19 mouse cellular contexts compared by ENCODE assay signal in the genomic region with DNA sequence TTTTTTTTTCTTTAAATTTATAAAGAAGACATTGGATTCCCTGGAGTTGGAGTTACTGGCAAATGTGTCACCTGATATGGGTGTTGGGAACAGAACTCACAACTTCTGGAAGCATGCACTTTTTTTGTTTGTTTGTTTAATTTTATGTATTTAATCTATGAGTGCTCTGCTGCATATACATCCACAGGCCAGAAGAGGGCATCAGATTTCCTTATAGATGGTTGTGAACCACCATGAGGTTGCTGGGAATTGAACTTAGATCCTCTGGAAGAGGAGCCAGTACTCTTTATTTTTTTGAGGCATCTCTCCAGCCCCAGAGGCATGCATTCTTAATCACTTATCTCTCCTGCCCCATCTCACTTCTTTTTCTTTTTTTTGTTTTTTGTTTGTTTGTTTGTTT. TPM values are rescaled to one million over a fixed set of nuclear protein-coding genes. Genes with fewer than 3 reads are reported as not detected.
DNase-seq lines count a peak whose midpoint lies in the region; ATAC-seq and TF ChIP-seq lines count a peak whose summit lies in the region.
"Had no signal": no experiment of that assay in that cellular context is flagged by ENCODE, and none has a peak within 500 bp of the region (broad histone marks: within the 10 kb centered on the region; RNA-seq: fewer than 3 reads in every experiment).

No protein-coding gene starts in this region.

- no peak overlapping the region for H3K27ac ChIP-seq in heart, adult 2 months
- no peak overlapping the region for H3K27ac ChIP-seq in lung, postnatal 0 days (ENCODE audit: low read length)
- H3K27ac ChIP-seq: hindbrain, embryonic 13.5 days; macrophage; midbrain, embryonic 13.5 days; stomach, embryonic 15.5 days had no signal

- no peak overlapping the region for H3K4me3 ChIP-seq in heart, adult 2 months
- H3K4me3 ChIP-seq in lung, postnatal 0 days (ENCODE audit: low read depth, low read length) = no peak overlapping the region
- H3K4me3 ChIP-seq: hindbrain, embryonic 13.5 days; midbrain, embryonic 13.5 days; stomach, embryonic 15.5 days had no signal

- no peaks in the 10 kb centered on the region; the same call in 1 of the 2 replicates for H3K4me1 ChIP-seq in heart, adult 2 months (ENCODE audit: control insufficient read depth, insufficient read depth, low read length)
- no peaks in the 10 kb centered on the region for H3K4me1 ChIP-seq in lung, postnatal 0 days (ENCODE audit: insufficient read depth, low read depth, low read length)

- TF ChIP-seq CTCF in heart, adult 2 months (IDR thresholded peaks at IDR 0.05) = peak; percentile 44
- TF ChIP-seq CTCF in lung, postnatal 0 days (IDR thresholded peaks at IDR 0.05) = peak; percentile 5; the same call in 1 of the 2 replicates

- no peaks in the 10 kb centered on the region for H3K36me3 ChIP-seq in heart, adult 2 months (ENCODE audit: control insufficient read depth, insufficient read depth, low read length)
- H3K36me3 ChIP-seq in lung, postnatal 0 days (ENCODE audit: insufficient read depth, low read length) = peaks cover 12% of the 10 kb centered on the region; the same call in 1 of the 2 replicates
- 0 out of 2 replicates have a peak, but pooled peaks cover 1% of the 10 kb centered on the region for H3K36me3 ChIP-seq in splenic B cell, adult 2 months (ENCODE audit: control insufficient read depth, insufficient read depth, low read length, poor library complexity, severe bottlenecking)

- ATAC-seq in lung, postnatal 0 days = no peak
- ATAC-seq: forebrain, postnatal 0 days; midbrain, embryonic 13.5 days had no signal

- no peak for TF ChIP-seq POLR2A in heart, adult 2 months (IDR thresholded peaks at IDR 0.05; ENCODE audit: insufficient read depth, low read depth, low read length)

- H3K9me3 ChIP-seq in lung, postnatal 0 days (ENCODE audit: low read length) = no peaks in the 10 kb centered on the region
- H3K9me3 ChIP-seq: hindbrain, embryonic 13.5 days; midbrain, embryonic 13.5 days; stomach, embryonic 15.5 days had no signal

- no peak overlapping the region for H3K9ac ChIP-seq in heart, adult 2 months (ENCODE audit: low read depth, low read length)
- no peak overlapping the region for H3K9ac ChIP-seq in lung, postnatal 0 days (replicated peaks; ENCODE audit: low read depth)
- H3K9ac ChIP-seq: forebrain, postnatal 0 days; hindbrain, embryonic 13.5 days; midbrain, embryonic 13.5 days; stomach, embryonic 15.5 days had no signal

- DNase-seq in heart, adult 2 months = no peak
- no peak for DNase-seq in heart, postnatal 36 days
- no peak for DNase-seq in lung, postnatal 0 days (ENCODE audit: low spot score)
- no peak for DNase-seq in lung, postnatal 36 days
- peak; percentile 39 for DNase-seq in ES-CJ7 (ENCODE audit: low read depth, low spot score)
- DNase-seq in splenic B cell, adult 2 months (ENCODE audit: low read depth, low spot score) = peak; percentile 13
- no peak for DNase-seq in testis, postnatal 14 days (ENCODE audit: low spot score)
- DNase-seq: adrenal gland, adult 2 months; cerebellum, postnatal 25 days; forebrain, postnatal 0 days; gastrocnemius, postnatal 10 days; kidney, adult 11 months; kidney, postnatal 14 days; right cerebral cortex, adult 18-20 months had no signal

- intact Hi-C loops in heart, adult 2 months (cut with DNase I) = loop anchor here (10.0 kb wide), 1 partner anchor 363 kb away; no protein-coding TSS in a partner anchor
- intact Hi-C loops in heart, postnatal 36 days (cut with DNase I) = loop anchor here (10.0 kb wide), 1 partner anchor 373 kb away; no protein-coding TSS in a partner anchor

- H3K4me2 ChIP-seq in lung, postnatal 0 days (replicated peaks; ENCODE audit: low read depth, low read length) = no peak overlapping the region
- H3K4me2 ChIP-seq: hindbrain, embryonic 13.5 days; midbrain, embryonic 13.5 days; stomach, embryonic 15.5 days had no signal

- H3K27me3 ChIP-seq in heart, adult 2 months (ENCODE audit: control insufficient read depth, insufficient read depth, low read length) = no peaks in the 10 kb centered on the region
- no peaks in the 10 kb centered on the region for H3K27me3 ChIP-seq in lung, postnatal 0 days (replicated peaks; ENCODE audit: insufficient read depth, low read length)
- no peaks in the 10 kb centered on the region for H3K27me3 ChIP-seq in splenic B cell, adult 2 months (ENCODE audit: control insufficient read depth, insufficient read depth, low read length, poor library complexity, severe bottlenecking)
- H3K27me3 ChIP-seq: CH12.LX; hindbrain, embryonic 13.5 days; midbrain, embryonic 13.5 days; stomach, embryonic 15.5 days had no signal

- no peaks in the 10 kb centered on the region for H3K79me2 ChIP-seq in heart, adult 2 months (replicated peaks; ENCODE audit: control insufficient read depth, insufficient read depth, low read length)

- no peak for TF ChIP-seq EP300 in heart, adult 2 months (IDR thresholded peaks at IDR 0.05; ENCODE audit: insufficient read depth, low read depth, low read length)
- no peak for TF ChIP-seq EP300 in lung, postnatal 0 days (IDR thresholded peaks at IDR 0.05)

RNA-seq across cellular contexts. Expression of a gene that starts 4.9 kb away (rescaled TPM):
- total RNA-seq in heart, adult 2 months (2021) = under 1 TPM; 0.47 to 0.66 TPM
- 0.27 and 0.59 TPM in 2 replicates for polyA plus RNA-seq in heart, adult 2 months (2012; rRNA removed)
- total RNA-seq in heart, postnatal 36 days (2021) = under 1 TPM; 0.68 to 0.89 TPM
- polyA plus RNA-seq in lung, postnatal 0 days (2015; fragmentation: Nextera tagmentation; extraction: Ambion mirVana) = 1.0 and 1.1 TPM in 2 replicates

RNA-seq across cellular contexts. Expression of a gene that starts 5.1 kb away (rescaled TPM):
- 10 to 100 TPM; 21.6 to 23.4 TPM for total RNA-seq in heart, adult 2 months (2021)
- polyA plus RNA-seq in heart, adult 2 months (2012; rRNA removed) = 2.6 and 5.9 TPM in 2 replicates
- total RNA-seq in heart, postnatal 36 days (2021) = 10 to 100 TPM; 19.9 to 22.6 TPM
- polyA plus RNA-seq in lung, postnatal 0 days (2015; fragmentation: Nextera tagmentation; extraction: Ambion mirVana) = 20.5 and 23.1 TPM in 2 replicates
- polyA plus RNA-seq: adrenal gland, adult 2 months had no signal

RNA-seq across cellular contexts. Expression of a gene that starts 59.1 kb away (rescaled TPM):
- total RNA-seq in heart, adult 2 months (2021) = 100 to 1,000 TPM; 269 to 290 TPM
- 96.1 and 155 TPM in 2 replicates for polyA plus RNA-seq in heart, adult 2 months (2012; rRNA removed)
- 100 to 1,000 TPM; 334 to 351 TPM for total RNA-seq in heart, postnatal 36 days (2021)
- polyA plus RNA-seq in lung, postnatal 0 days (2015; fragmentation: Nextera tagmentation; extraction: Ambion mirVana) = 3.9 and 4.4 TPM in 2 replicates

Comparison
In these comparisons a context has a peak if more than half of its experiments do, and no peak if none do; other contexts are left out.
1. DNase-seq: peak in ES-CJ7 (single experiment) and splenic B cell, adult 2 months (single experiment); none in heart, adult 2 months (0 of 2), heart, postnatal 36 days (0 of 2), lung, postnatal 0 days (single experiment), lung, postnatal 36 days (single experiment) and testis, postnatal 14 days (single experiment).